Mouse (Mus musculus) lung, adult 10 weeks (tissue): ENCODE results near the gene Gm28551. TPM values are rescaled to one million over a fixed set of nuclear protein-coding genes. Genes with fewer than 3 reads are reported as not detected.

Experiments used
- polyA plus RNA-seq: library from polyadenylated mRNA; stranded (reverse); fragments of 350-450 nt; fragmentation: Illumina TruSeq; extraction: RNeasy Lipid Tissue Mini Kit (QIAGEN cat#74804); gene quantifications from one replicate; pipeline ENCODE4 v1.2.3, GENCODE M21; 2014; ENCODE audit warnings: low read depth, low replicate concordance; ENCODE audit not compliant: insufficient read depth

The Gm28551 gene
- not detected for polyA plus RNA-seq

DNA sequence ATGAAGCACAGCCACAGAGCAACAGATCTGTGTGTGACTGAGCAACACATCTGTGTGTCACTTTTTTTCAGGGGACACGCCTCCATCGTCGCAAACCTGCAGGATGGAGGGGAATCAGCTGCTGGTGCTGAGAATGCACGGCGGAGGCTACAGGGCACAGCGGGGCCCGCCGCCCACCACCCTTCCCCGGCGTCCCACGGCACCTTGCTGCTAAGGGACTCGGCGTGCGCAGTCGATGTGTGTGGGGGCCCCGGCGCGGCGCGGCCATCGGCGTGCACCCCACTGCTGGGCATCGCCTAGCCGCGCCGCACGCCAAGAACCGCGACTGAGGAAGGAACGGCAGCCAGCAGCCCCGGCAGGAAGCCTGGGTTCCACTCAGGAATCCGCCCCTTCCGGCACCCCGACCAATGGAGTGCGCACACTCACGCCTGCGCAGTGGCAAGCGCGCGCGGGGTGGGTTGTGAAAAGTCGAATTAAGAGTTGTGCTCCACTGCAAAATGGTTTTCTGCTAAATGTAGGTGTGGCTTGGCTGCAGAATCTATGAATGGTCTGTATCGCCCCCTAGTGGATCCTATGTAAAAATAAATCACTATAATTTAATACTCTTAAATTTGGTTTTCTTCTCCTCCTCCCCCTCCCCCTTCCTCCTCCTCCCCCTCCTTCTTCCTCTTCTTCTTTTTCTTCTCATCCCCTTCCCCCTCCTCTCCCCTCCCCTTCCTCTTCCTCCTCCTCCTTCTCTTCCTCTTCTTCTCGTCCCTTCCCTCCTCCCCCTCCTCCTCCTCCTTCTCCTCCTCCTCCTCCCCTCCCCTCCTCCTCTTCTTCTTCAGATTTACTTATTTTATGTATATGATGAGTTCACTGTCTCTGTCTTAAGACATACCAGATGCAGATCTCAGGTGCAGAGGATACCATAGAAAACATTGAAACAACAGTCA is at the start of gene Gm28551, which contains the start of the genes Asdurf and Asnsd1:
Gene Gm28551 (minus strand): TSS at position 341 of the 935 bp plus-strand sequence.
Gene Asdurf (minus strand): TSS at position 293 of the 935 bp plus-strand sequence.
Gene Asnsd1 (minus strand): TSS at position 426 of the 935 bp plus-strand sequence.

DNA sequence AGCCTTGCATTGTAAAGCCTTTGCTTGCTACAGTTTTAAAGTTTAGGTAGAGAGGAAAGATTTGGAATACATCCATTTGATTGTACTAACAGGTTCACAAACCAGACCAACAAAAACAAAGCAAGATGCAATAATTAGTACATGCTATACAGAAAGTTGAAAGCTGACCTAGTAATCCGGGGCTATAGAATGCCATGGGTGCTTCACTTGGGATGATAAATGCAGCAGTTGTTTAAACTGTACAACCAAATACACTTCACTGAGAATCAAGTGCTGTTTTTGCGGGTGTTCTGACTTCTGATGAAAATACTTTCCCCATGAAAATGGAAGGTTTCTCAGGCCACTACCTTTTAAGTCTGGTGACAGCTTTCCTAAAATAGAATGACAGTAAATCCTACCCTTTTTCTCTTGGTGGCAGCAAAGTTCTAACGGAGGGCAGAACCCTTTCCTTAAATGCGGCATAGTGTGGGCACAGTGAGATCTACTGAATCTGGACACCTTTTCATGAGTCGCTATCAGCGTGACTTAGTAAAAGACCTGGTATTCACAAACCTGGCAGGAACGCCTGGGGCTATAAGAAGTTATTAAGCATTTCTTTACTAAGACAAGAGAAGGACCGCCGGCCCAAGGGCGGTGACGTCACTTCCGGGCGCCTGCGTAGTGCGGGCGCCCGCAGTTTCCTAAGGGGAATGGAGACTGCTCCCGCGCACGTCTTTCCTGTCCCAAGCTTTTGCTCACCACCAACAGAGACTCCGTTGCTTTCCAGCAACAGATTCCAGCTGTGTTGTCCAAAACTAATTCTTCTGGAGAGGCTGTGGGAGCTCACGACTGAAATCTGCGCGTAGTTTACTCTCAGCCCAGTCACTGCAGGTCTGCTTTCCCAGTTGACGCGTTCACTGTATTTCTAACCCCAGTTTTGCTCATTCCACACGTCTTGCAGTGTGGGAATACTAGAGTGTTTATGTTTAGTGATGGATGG is 39.2 kb downstream of the Gm28551 start, which contains the start of gene Osgepl1:
Gene Osgepl1 (plus strand): TSS at position 636 of the 979 bp plus-strand sequence.

GRCm38 (mm10) chr1:53296581-53297383 is 55.7 kb downstream of the Gm28551 start, which contains the start of the genes Pms1, Ormdl1 and Gm28778:
Gene Pms1, minus strand, starts transcription at chr1:53297018.
Gene Ormdl1, plus strand, starts transcription at chr1:53297095.
Gene Gm28778, plus strand, starts transcription at chr1:53297111.

Other genes starting within 250 kb of the Gm28551 start
- gene 1700019A02Rik, start 165.0 kb downstream of the Gm28551 start, polyA plus RNA-seq: not detected
- 1.3 TPM for gene Pms1, start 55.6 kb downstream of the Gm28551 start, polyA plus RNA-seq
- 18.4 TPM for gene Ormdl1, start 55.6 kb downstream of the Gm28551 start, polyA plus RNA-seq
- not detected for gene Gm28778, start 55.6 kb downstream of the Gm28551 start, polyA plus RNA-seq
- gene Osgepl1, start 39.0 kb downstream of the Gm28551 start, polyA plus RNA-seq: 8.7 TPM
- not detected for gene Asdurf, start within 50 bp of the Gm28551 start, polyA plus RNA-seq
- gene Asnsd1, start 85 bp upstream of the Gm28551 start, polyA plus RNA-seq: 21.3 TPM